Mouse (Mus musculus): ENCODE data around the gene Ppm1m.

The Ppm1m gene

DNA sequence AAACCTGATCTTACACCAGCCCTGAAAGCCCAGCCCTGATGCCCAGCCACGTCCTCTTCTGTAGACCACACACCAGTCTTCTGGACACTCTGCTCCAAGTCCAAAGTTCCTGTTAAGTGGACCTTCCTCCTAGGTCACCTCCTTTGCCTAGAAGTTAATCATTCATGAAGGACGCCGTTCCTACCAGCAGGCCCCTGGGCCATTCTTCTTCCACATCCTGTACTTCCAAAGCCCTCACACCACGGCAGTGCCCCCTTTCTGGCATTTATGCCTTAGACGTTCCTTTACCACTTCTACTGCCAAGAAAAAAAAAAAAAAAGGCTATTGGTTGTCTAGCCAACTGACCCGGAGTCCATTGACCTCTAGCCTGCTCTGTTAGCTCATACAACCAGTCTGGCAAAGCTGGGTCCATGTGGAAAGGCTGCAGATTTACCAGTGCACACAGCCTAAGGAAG lies 41.5 kb downstream of the Ppm1m start, which contains the start of gene Glyctk:
Gene Glyctk (minus strand): TSS at position 102 of the 455 bp plus-strand sequence.
- no peak for DNase-seq (ENCODE audit: low read depth, low spot score)

DNA sequence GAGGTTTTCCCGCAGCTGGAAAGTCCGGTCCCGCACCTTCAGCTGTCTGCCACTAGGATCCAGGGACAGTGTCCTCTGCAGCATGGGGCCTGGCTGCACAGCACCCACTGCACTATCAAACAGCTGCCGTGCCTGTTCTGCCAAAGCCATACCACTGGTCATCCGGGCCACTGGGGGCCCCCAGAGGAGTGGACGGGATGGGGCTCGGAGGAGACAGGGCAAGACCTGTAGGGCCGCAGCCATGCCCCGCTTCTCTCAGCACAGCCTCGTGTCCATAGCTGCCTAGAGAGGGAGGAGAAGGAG lies 42.0 kb downstream of the Ppm1m start:
- no peak for DNase-seq (ENCODE audit: low read depth, low spot score)

DNA sequence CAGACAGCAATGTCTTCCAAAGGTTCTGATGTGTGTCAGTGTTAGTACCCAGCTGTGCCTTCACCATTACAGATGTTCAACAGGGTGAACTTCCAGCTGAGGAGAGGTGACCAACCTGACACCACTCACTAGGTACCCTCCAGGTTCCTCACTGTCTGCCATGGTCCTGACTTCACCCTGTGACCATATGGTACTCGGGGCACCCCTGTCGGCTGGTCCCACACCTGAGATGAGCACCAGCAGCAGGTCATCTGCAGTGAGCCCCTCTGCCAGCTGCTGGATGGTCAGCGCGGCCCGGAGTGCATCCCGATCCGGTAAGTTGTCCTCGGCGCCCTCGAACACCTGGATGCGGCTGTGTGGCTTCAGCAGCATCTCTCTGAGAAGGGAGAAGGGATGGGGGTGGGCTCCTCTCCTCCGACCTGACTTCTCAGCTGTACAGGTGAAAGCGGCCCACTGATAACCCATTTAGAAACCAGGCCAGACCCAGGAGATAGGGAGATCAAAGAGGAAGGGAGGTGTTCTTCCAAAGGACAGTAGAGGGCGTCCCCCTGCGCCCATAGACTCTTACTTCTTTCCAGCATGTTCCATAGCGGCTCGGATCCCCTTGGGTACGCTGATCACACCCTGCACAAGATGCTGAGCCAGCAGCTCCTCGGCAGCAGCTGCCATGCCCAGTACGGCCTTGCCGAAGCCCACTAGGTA lies 42.5 kb downstream of the Ppm1m start:
- DNase-seq (ENCODE audit: low read depth, low spot score) = no peak

DNA sequence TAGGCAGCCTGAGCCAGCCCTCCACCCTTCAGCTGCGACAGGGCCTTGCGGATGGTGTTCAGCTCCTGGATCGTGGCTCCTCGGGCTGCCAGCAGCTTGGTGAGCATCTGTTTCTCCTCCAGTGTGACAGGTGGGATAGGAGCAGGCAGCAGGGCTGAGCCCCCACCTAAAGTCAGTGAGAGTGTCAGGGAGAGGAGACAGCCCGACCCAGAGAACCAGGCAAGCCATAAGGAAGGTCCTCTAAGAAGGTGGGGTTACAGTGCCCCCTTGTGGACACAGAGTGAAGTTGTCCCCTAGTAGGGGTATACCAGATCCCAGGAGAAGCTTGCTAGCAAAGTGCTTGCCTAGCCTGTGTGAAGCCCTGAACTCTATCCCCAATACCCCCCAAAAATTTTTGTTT lies 43.1 kb downstream of the Ppm1m start:
- no peak for DNase-seq (ENCODE audit: low read depth, low spot score)

DNA sequence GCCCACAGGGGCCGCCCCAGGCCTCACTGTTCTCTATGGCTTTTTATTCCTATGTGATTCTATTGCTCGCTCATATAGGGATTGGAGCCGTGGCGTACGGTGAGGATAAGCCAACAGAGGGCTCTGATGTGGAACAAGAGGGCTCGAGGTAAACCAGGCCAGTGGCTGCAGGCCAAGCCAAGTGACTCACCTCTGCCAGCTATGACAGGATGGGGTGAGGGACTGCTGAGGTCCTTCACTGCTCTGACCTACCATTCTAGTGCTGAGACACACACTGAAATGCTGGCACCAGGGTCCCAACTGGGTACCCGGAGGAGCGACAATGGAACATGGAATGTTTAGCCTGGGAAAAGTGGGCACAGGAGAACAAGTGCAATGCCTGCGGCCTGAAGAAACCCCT lies 45.4 kb downstream of the Ppm1m start:
- DNase-seq (ENCODE audit: low read depth, low spot score) = no peak

DNA sequence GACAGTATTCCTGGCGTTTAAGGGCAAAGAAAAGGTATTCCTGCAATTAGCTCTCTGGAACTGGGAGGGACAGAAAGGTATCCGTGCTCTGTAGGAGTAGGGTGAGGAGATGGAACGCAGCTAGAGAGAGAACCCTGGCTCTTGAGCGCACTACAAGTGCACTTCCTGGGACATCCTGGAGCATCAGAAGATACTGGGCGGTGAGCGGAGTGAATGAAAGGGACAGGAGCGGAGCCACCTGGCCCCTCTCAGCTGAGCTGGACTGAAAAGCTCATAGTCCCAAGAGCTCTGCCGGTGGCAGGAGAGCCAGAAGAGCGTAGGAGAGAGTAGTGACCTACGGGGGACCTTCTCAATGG lies 50.2 kb downstream of the Ppm1m start:
- no peak for DNase-seq (ENCODE audit: low read depth, low spot score)

DNA sequence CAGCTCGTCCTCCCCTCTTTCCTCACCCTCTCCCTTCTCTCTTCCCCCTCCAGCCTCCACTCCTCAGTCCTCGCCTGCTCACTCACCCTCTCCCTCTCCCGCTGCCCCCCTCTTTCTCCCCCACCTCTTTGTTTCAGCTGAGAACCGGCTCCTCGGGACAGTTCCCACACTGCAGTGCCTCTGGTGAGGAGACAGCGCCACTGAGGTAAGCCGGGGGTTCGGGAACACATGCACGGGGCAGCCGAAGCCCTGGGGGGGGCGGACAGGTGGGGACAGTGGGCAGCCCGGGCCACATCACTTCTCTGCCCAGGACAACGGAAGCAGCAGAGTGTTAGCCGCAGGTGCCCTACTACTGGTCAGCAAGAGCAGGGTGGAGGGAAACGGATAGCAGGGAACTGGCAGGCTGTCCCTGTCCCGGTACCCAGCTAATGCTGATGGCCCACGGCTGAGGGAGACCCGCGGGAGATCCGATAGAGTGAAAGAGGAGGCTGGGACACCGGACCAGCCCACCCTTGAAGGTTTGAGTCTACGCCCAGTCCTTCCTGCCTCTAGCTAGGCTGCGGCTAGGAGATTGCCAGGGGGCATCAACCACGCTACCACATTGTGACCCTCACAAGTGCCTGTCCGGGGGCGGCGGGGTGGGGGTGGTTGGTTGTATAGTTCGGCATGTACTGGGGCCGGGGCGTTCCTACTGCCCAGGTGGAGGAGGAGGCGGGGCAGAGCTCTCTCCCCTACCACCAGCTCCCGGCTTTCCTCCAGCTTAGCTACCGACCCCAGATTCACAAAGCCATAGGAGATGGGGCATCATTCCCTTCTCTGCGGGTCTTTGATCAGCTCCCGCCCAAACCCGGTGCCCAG lies 50.8 kb downstream of the Ppm1m start:
- no peak for DNase-seq (ENCODE audit: low read depth, low spot score)

DNA sequence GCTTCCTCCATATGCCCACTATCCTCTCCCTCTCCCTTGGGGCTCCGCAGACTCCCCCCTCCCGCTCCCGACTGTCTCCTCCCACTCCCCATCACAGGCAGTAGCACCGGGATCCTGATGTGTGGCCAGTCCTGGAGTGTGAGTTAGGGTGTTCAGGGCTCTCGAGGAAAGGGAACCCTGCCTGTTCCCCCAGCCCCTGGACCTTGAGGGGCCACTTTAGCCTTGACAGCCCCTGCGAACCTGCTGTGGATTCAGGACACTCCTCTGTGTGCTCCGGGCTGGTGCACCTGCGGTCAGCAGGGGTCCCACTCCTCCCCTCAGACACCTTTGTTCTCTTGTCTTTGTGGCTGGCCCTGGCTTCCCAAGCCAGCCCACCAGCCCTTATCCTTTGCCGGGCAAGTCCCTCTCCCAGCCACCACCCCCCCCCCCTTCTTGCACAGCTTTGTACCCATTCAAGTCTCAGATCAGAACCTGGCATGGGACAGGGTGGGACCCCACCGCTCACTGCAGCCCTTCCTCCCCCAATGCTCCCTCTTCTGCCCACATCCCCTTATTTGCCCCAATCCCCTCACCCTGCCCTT lies 51.6 kb downstream of the Ppm1m start:
- no peak for DNase-seq (ENCODE audit: low read depth, low spot score)

DNA sequence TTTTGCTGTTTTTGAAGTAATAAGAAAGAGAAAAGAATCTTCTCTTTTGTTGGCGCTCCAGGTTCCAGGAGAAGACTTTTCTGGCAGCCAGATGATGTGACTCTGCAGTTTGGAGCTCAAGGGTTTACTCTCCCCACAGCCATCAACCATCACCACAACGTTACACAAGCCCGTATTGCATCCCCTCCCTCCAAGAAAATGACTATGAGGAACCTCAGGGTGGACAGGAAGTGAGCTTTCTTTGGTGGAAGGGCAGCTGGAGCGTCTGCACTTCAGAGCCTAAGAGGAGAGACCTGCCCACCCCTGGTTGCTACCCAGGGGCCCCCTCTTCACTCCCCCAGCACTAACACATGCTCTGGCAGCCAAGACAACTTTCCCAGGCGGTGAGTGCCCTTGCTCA lies 52.3 kb downstream of the Ppm1m start:
- DNase-seq (ENCODE audit: low read depth, low spot score) = no peak

DNA sequence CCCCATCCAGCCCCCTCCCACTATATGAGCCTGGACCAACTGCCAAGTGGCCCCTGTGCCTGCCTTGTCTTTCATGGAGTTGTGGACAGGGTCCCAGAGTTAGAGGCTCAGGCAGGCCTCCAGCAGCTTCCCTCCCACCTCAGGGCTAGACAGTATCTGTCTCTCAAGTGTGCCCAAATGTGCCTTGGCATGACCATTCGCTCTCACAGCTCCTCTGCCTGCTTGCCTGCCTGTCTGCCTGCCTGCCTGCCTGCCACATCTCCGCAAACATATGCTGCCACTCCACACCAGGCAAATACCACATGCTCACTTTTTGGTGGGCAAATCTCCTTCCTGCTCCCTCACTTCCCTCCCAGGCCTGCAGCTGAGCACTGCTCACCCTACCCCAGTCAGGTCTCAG lies 54.0 kb downstream of the Ppm1m start:
- DNase-seq (ENCODE audit: low read depth, low spot score) = no peak

All from WW6 (cell line).